Mouse (Mus musculus) limb, embryonic 11.5 days (tissue): ENCODE results near the gene Kdm4b. TPM values are rescaled to one million over a fixed set of nuclear protein-coding genes. Genes with fewer than 3 reads are reported as not detected.

ENCODE experiments used
- ATAC-seq: fragments of 200-750 bp; cut with Nextera tagmentation; 2 replicates; pipeline ENCODE4 v1.8.0; 2017; ENCODE audit warnings: low read depth; ENCODE audit not compliant: insufficient number of reproducible peaks, low FRiP score, low TSS enrichment
- DNase-seq: peaks from one replicate; pipeline ENCODE4 v3.0.0-alpha.2; 2015; ENCODE audit warnings: low spot score
- H3K27ac ChIP-seq: fragments of 300-500 bp; sonication (generic); replicated peaks from 2 replicates; pipeline ENCODE4 v1.5.1; 2014; ENCODE audit warnings: low read depth, mild to moderate bottlenecking, low read length
- H3K27me3 ChIP-seq: fragments of 300-500 bp; sonication (generic); 2 replicates; pipeline ENCODE4 v1.6.1; 2014; ENCODE audit warnings: mild to moderate bottlenecking, low read length, mixed read lengths; ENCODE audit not compliant: control insufficient read depth, insufficient read depth
- H3K36me3 ChIP-seq: fragments of 300-500 bp; sonication (generic); 2 replicates; pipeline ENCODE4 v1.6.1; 2014; ENCODE audit warnings: mild to moderate bottlenecking, low read length, moderate library complexity, mixed read lengths; ENCODE audit not compliant: control insufficient read depth, insufficient read depth
- H3K4me1 ChIP-seq: fragments of 300-500 bp; sonication (generic); 2 replicates; pipeline ENCODE4 v1.6.1; 2014; ENCODE audit warnings: low read length, mixed read lengths; ENCODE audit not compliant: control insufficient read depth, insufficient read depth
- H3K4me2 ChIP-seq: fragments of 300-500 bp; sonication (generic); 2 replicates; pipeline ENCODE4 v1.6.1; 2014; ENCODE audit warnings: low read depth, mild to moderate bottlenecking, moderate library complexity; ENCODE audit not compliant: severe bottlenecking
- H3K4me3 ChIP-seq: fragments of 300-500 bp; sonication (generic); 2 replicates; pipeline ENCODE4 v1.5.1; 2014; ENCODE audit warnings: low read depth, low read length
- H3K9ac ChIP-seq: fragments of 300-500 bp; sonication (generic); 2 replicates; pipeline ENCODE4 v1.6.1; 2014; ENCODE audit warnings: mild to moderate bottlenecking, low read length
- H3K9me3 ChIP-seq: fragments of 300-500 bp; sonication (generic); 2 replicates; pipeline ENCODE4 v1.6.1; 2016; ENCODE audit warnings: low read length; ENCODE audit not compliant: control insufficient read depth
- WGBS: fragments of 180-500 bp; shearing (Covaris S2); extraction: QIAGEN DNeasy Blood & Tissue Kit; methylation state at CpG from one replicate; pipeline ENCODE4 v1.1.7; 2014; 5-methylcytosine and 5-hydroxymethylcytosine counted together
- polyA plus RNA-seq: library from polyadenylated mRNA; unstranded; fragments of >200 nt; fragmentation: Nextera tagmentation; extraction: Ambion mirVana; gene quantifications from 2 replicates; pipeline ENCODE4 v1.2.1, GENCODE M21; 2014

Gene Kdm4b
- polyA plus RNA-seq, 1 experiment from 2014 or later = 33.2 TPM

DNA sequence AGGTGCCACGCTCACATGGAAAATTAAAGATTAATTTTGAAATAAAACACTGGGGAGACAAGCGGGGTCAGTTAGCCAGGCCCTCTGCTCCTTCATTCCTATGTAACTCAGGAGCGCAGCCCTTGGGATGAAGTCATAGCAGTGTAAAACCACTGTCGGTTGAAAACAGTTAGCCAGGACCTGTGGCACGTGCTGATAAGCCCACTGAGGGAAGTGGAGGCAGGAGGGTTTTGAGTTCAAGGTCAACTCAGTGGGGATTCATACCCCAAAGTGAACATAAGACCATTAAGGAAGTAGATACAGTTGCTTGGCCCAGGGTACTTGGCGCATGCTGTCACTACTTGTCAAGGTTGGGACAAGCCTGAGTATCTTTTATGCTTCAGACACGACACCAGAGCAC is 85.6 kb downstream of the Kdm4b start:
- no peaks in the 10 kb centered on the region for H3K9me3 ChIP-seq
- H3K27ac ChIP-seq = no peak overlapping the region
- DNase-seq = no peak
- H3K4me1 ChIP-seq = peaks cover 6% of the 10 kb centered on the region; the same call in 1 of the 2 replicates
- peaks cover 23% of the 10 kb centered on the region for H3K36me3 ChIP-seq
- ATAC-seq = no peak
- no peak overlapping the region for H3K4me2 ChIP-seq
- 97% methylated on average over 7 of the region's 7 CpGs for WGBS
- no peak overlapping the region for H3K4me3 ChIP-seq
- no peaks in the 10 kb centered on the region for H3K27me3 ChIP-seq
- no peak overlapping the region for H3K9ac ChIP-seq

- Histone ChIP-seq H3K4me3 (no peak overlapping the region), H3K9me3 (no peaks in the 10 kb centered on the region), H3K36me3 (peaks cover 25% of the 10 kb centered on the region), H3K27me3 (no peaks in the 10 kb centered on the region), H3K9ac (no peak overlapping the region), H3K27ac (no peak overlapping the region), H3K4me1 (no peaks in the 10 kb centered on the region), H3K4me2 (no peak overlapping the region)
- 86% methylated on average over 13 of the region's 13 CpGs for WGBS
- no peak for DNase-seq
- no peak for ATAC-seq
Measured at GRCm38 (mm10) chr17:56413113-56413512, 87.3 kb downstream of the Kdm4b start.

DNA sequence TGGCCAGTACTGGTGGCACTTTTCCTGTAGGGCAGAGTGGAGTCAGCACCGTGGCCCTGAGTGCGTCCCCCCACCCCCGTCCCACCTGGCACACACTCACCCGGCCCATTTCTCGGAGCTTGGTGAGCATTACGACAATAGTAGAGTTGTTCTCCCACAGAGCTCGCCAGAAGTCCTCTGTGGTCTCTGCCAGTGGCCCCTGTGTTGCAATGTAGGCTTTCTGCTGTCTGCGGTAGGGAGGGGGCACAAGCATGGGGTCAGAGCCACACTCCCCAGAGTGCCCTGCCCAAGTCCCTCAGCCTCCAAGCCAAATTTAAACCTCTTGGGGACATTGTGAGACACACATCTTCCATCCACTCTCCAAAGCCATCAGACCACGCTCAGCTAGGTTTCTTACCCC is 88.9 kb downstream of the Kdm4b start:
- Histone ChIP-seq H3K4me3 (no peak overlapping the region), H3K36me3 (peaks cover 38% of the 10 kb centered on the region), H3K9me3 (no peaks in the 10 kb centered on the region), H3K4me2 (no peak overlapping the region), H3K27me3 (no peaks in the 10 kb centered on the region), H3K9ac (no peak overlapping the region), H3K4me1 (no peaks in the 10 kb centered on the region), H3K27ac (no peak overlapping the region)
- ATAC-seq (no peak), DNase-seq (no peak)
- WGBS = 90% methylated on average over 9 of the region's 9 CpGs

DNA sequence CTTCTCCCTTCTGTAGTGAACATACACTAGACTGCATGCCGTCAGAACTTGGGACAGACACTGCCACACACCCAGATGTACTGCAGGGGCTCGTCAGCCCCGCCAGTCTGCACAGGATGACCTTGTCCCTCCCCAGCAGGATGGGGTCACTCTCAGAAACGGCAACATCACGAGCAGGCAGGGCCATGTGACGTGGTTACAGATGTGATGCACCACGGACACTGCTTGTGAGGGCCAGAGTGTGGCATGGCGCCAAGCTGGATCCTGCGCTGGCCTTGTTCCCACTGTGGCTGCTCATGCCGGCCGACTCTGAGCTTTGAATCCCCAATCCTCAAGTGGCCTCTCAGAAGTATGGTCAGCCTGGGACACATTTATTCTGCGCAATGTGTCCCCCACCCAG is 92.4 kb downstream of the Kdm4b start:
- Histone ChIP-seq H3K9me3 (no peaks in the 10 kb centered on the region), H3K36me3 (peaks cover 34% of the 10 kb centered on the region), H3K9ac (no peak overlapping the region), H3K4me1 (no peaks in the 10 kb centered on the region), H3K27me3 (no peaks in the 10 kb centered on the region), H3K4me2 (no peak overlapping the region), H3K4me3 (no peak overlapping the region), H3K27ac (no peak overlapping the region)
- no peak for DNase-seq
- no peak for ATAC-seq
- WGBS = 92% methylated on average over 12 of the region's 12 CpGs

DNA sequence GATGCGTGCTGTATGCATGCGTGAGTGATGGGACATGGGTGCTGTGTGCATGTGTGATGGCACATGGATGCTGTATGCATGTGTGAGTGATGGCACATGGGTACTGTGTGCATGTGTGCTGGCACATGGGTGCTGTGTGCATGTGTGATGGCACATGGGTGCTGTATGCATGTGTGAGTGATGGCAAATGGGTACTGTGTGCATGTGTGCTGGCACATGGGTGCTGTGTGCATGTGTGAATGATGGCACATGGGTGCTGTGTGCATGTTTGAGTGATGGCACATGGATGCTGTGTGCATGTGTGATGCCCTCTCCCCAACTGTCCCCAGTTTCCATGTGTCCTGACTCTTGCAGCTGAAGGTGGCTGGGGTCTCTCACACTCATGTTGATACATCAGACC is 94.2 kb downstream of the Kdm4b start:
- Histone ChIP-seq H3K27me3 (no peaks in the 10 kb centered on the region), H3K4me3 (no peak overlapping the region), H3K4me2 (no peak overlapping the region), H3K9me3 (no peaks in the 10 kb centered on the region), H3K9ac (no peak overlapping the region), H3K4me1 (peaks cover 3% of the 10 kb centered on the region; the same call in 1 of the 2 replicates), H3K27ac (no peak overlapping the region), H3K36me3 (peaks cover 37% of the 10 kb centered on the region)
- DNase-seq (no peak), ATAC-seq (no peak)
- 99% methylated on average over 2 of the region's 2 CpGs for WGBS

DNA sequence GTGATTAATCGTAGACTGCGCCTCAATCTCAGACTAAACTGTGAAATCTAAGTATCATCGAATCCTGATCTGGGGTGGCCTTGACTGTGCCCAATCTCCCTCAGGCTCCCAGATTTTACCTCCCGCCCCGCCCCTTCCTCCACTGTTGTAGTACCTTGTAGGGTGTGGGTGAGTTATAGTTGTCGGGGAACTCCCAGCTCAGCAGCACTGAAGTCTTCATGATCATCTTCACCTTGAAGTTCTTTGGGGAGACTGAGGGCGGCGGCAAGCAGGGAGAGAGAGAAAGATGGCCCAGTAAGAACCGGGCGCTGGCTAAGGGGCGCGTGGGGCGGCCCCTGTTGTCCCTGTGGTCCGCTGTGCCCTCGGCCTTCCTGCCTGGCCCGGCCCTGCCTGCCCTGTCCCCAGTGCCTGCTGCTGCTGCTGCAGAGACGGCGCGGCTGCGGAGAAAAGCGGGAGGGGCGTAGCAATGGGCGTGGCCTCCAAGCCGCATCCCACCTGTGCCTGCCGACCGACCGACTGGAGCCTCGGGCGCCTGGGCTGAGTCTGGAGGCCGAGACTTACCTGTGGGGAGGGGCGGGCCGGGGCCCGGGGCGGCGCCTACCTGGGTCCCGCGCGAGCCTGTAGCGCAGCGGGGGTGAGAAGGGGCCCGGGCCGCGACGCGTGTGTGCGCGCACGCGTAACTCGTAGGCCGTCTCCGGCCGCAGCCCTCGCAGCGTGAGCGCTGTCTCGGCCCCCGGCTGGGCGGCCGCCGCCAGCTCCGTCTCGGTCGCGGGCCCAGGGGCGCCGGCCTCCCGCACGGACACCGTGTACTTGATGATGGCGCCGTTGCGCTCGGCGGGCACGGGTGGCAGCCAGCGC is 99.1 kb downstream of the Kdm4b start:
- peak overlapping the region; percentile 51 for H3K4me3 ChIP-seq
- H3K27ac ChIP-seq = peak overlapping the region; percentile 69; the same call in 1 of the 2 replicates
- peak; percentile 78 for ATAC-seq
- H3K4me2 ChIP-seq = peak overlapping the region; percentile 89
- H3K4me1 ChIP-seq = peaks cover 9% of the 10 kb centered on the region
- peak; percentile 85 for DNase-seq
- no peaks in the 10 kb centered on the region for H3K9me3 ChIP-seq
- no peaks in the 10 kb centered on the region for H3K27me3 ChIP-seq
- peak overlapping the region; percentile 72 for H3K9ac ChIP-seq
- 12% methylated on average over 69 of the region's 77 CpGs for WGBS
- peaks cover 23% of the 10 kb centered on the region for H3K36me3 ChIP-seq

GRCm38 (mm10) chr17:56425584-56425914 is 99.7 kb downstream of the Kdm4b start:
- ATAC-seq (peak; percentile 81), DNase-seq (peak; percentile 87)
- H3K4me2 ChIP-seq = peak overlapping the region; percentile 89
- H3K4me3 ChIP-seq = peak overlapping the region; percentile 51
- WGBS = under 1% methylated on average over 39 of the region's 47 CpGs
- no peaks in the 10 kb centered on the region for H3K27me3 ChIP-seq
- peaks cover 9% of the 10 kb centered on the region for H3K4me1 ChIP-seq
- peak overlapping the region; percentile 69; the same call in 1 of the 2 replicates for H3K27ac ChIP-seq
- H3K36me3 ChIP-seq = peaks cover 21% of the 10 kb centered on the region
- no peaks in the 10 kb centered on the region for H3K9me3 ChIP-seq
- H3K9ac ChIP-seq = peak overlapping the region; percentile 72

DNA sequence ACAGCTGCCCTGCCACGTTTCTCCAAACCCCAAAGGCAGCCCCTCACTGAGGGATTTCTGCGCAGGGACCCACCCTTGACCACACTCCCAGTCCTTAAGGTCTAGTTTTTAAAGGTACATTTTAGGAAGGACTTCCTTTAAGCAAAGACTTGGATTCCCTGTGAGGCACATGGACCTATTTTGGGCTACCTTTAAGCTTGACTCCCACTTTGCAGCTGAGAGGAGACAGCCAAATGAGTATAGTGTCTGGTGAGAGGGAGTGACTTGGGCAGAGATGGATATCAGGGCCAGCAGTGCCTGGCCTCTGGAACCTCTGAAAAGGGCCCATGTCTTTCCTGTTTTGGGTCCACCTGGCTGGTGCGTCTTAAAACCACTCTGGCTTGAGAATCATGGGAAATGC is 100.1 kb downstream of the Kdm4b start:
- H3K4me3 ChIP-seq = peak overlapping the region; percentile 51
- peak overlapping the region; percentile 21; the same call in 1 of the 2 replicates for H3K27ac ChIP-seq
- H3K9ac ChIP-seq = peak overlapping the region; percentile 72
- peaks cover 21% of the 10 kb centered on the region for H3K36me3 ChIP-seq
- H3K4me2 ChIP-seq = peak overlapping the region; percentile 89
- H3K9me3 ChIP-seq = no peaks in the 10 kb centered on the region
- DNase-seq (no peak), ATAC-seq (no peak)
- whole genome bisulfite sequencing = 31% methylated on average over 3 of the region's 3 CpGs
- no peaks in the 10 kb centered on the region for H3K27me3 ChIP-seq
- peaks cover 9% of the 10 kb centered on the region for H3K4me1 ChIP-seq
